Mouse (Mus musculus) E14TG2a.4 (cell line): ENCODE data around the gene Map1b.

Experiments used
- CTCF ChIP-seq: conservative IDR thresholded peaks from 2 replicates; pipeline ENCODE4 v1.5.1; 2014; ENCODE audit warnings: low read length
- POU5F1 ChIP-seq: IDR thresholded peaks from 2 replicates; pipeline ENCODE4 v1.6.1; 2014; ENCODE audit warnings: low read length, borderline replicate concordance

DNA sequence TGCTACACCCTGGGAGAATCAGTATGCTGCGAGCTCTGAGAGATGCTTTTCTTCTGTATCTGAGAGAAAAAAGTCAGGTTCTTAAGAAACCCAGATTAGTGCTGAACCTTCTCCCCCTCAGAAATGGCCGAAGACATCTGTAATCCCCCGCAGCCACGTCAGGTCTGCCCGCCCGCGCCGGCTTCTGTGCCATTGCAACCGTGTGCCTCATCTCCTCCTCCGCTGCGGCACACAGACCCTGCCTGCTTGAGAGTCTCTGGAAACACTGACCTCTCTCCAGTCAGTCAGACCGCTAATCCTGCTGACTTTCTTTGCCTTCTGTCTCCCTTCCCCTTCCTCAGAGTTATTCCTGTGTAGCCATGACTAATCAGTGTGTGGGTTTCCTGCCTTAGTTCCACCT, 120.8 kb downstream of the Map1b start:
- TF ChIP-seq CTCF = no peak
- no peak for TF ChIP-seq POU5F1
